Mouse (Mus musculus) right cerebral cortex, postnatal 36 days (tissue): ENCODE results near the gene Por.

Experiments
- DNase-seq, 2 experiments: peaks; one replicate each; pipeline ENCODE4 v3.0.0; 2022; ENCODE audit warnings: low spot score in 2 of 2, mixed read lengths in 1 of 2

Gene Por

DNA sequence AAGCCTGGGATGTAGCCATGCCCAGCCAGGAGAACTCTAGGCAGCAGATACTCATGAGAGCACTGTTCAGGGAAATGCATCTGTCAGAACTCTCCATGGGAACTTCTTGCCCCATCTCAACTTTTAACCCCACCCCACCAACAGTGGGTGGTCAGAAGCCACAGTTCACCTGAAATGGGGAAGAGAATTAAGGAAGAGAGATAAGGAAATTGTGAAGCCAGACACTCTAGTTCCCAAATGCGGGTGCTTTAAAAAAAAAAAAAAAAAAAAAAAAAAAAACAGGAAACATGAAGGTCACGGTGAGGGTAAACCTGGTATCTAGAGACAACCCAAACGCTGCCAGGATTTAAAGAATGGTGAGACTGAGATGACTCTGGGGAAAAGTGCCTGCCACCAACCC, 102.7 kb downstream of the Por start:
- no peak for DNase-seq

- DNase-seq = no peak
These were observed 106.7 kb downstream of the Por start for GRCm38 (mm10) chr5:135776546-135776945.

- peak in 1 of 2 experiments; percentile 16 for DNase-seq
These were observed 108.1 kb downstream of the Por start, which contains the start of gene Styxl1 for GRCm38 (mm10) chr5:135777796-135778470. Gene Styxl1 (minus strand): TSS chr5:135778385.

GRCm38 (mm10) chr5:135778471-135779445, 108.9 kb downstream of the Por start, which contains the start of gene Mdh2:
Gene Mdh2 (plus strand): TSS chr5:135778480.
- DNase-seq = peak; percentile 99 to 100

GRCm38 (mm10) chr5:135780331-135780730, 110.5 kb downstream of the Por start:
- no peak for DNase-seq

DNA sequence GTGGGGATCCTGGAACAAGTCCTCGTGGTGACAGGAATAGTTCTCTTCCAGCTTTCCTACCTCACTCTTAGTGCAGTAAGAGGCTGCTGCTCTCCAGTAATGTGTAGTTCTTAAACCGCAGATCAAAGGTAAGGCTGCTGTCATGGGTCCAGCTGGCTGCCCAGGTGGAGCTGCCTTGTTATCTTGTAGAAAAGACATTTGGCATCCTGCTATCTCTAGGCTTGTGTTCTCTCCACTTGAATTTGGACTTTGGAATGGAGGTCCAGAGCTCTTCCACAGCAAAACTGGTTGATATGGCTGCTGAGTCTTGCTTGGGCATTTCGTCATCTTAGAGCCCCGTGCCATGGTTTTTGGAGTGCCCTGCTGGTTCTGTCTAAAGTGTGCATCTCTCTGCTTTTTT, 113.1 kb downstream of the Por start:
- no peak for DNase-seq
